Mouse (Mus musculus): ENCODE data around the gene Sugt1. TPM values are rescaled to one million over a fixed set of nuclear protein-coding genes. Genes with fewer than 3 reads are reported as not detected.

Gene Sugt1
- 2.9 and 4.3 TPM in 2 replicates for polyA plus RNA-seq (2012; rRNA removed)

DNA sequence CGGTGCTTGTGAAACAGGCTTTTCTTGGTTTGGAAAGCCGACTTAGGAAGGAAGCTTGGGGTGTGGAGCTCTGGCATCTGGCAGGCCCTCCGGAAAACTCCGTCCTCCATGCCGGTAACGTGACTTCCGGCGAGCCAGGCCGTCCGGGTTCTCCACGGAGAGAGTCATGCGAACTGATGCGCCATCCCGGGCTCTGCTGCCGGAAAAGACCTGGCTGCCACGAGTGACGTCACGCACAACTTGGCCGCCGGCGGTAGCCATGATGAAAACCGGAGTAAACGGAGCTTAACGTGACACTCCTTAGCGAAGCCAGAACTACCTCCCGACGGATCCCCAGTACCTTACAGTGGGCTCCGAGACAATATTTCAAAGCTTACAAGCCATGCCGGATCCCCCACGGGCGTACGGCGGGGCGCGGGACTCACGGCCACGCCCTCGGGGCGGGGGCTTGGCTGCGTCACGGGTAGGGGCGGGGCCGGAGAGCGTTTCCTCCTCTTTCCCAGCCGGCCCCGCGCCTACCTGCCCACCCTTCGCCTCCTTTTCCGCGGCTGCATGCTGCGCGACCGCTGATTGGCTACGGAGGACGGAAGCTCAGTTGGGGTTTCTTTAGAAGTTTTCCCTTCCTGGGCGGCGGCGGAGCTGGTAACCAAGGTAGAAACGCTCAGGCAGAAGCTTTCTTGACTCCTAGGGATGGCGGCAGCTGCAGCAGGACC is at the start of gene Sugt1:
Gene Sugt1, plus strand, starts transcription at position 553 of the 713 bp plus-strand sequence.

DNA sequence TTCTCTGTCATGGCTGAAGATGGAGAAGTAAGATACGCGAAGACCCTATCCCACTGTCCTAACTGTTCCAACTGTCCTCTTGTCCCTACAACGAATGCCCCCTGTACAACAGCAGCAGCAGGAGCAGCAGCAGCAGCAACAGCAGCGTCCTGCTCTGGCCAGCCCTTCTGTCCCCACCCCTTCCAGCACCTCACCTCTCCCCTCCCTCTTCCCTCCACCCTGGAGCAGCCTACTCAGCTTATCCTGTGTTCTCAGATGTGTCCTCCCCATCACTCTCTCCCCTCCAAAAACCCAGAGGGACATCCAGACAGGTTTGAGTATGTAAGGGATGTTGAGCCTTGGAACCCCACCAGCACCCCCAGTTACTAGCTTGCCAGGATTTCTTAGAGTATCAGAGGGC is 74.5 kb downstream of the Sugt1 start, which contains the start of gene Cnmd:
Gene Cnmd, minus strand, starts transcription at position 170 of the 400 bp plus-strand sequence.

Other genes starting within 250 kb of the Sugt1 start
- 1.8 and 2.8 TPM in 2 replicates for gene Naa16, start 196.9 kb upstream of the Sugt1 start, polyA plus RNA-seq (2012; rRNA removed)
- 0.63 and 0.93 TPM in 2 replicates for gene Mtrf1, start 189.9 kb upstream of the Sugt1 start, polyA plus RNA-seq (2012; rRNA removed)
- gene Kbtbd7, start 161.2 kb upstream of the Sugt1 start, polyA plus RNA-seq (2012; rRNA removed) = 4.6 and 5.0 TPM in 2 replicates
- 0.58 and 0.90 TPM in 2 replicates for gene Kbtbd6, start 135.9 kb upstream of the Sugt1 start, polyA plus RNA-seq (2012; rRNA removed)
- gene Elf1, start 106.5 kb upstream of the Sugt1 start, polyA plus RNA-seq (2012; rRNA removed) = 16.5 and 17.6 TPM in 2 replicates
- 3.2 and 3.9 TPM in 2 replicates for gene Wbp4, start 106.2 kb upstream of the Sugt1 start, polyA plus RNA-seq (2012; rRNA removed)
- gene Cnmd, start 74.5 kb downstream of the Sugt1 start, polyA plus RNA-seq (2012; rRNA removed) = not detected in 2 replicates
- gene Pcdh8, start 183.6 kb downstream of the Sugt1 start, polyA plus RNA-seq (2012; rRNA removed) = not detected in 2 replicates

All from colon, adult 2 months (tissue).